Mouse (Mus musculus) brain, embryonic 14.5 days (tissue): ENCODE measurements at regions not wholly inside any gene's neighbourhood (a gene's known extent, or its start where the extent isn't known, plus 50 kb on each side); places are given as distances from the start of the nearest gene placed in this dataset.

ENCODE experiments used
- CTCF ChIP-seq: fragments of 200-500 bp; IDR thresholded peaks from 2 replicates; pipeline ENCODE4 v1.5.1; 2012; ENCODE audit warnings: inconsistent platforms, mild to moderate bottlenecking, moderate library complexity, borderline replicate concordance; ENCODE audit not compliant: insufficient read depth, insufficient read length; ENCODE audit errors: extremely low read depth
- POLR2A ChIP-seq: fragments of 200-500 bp; IDR thresholded peaks from 2 replicates; pipeline ENCODE4 v1.6.1; 2012; ENCODE audit warnings: mild to moderate bottlenecking, inconsistent platforms, borderline replicate concordance; ENCODE audit not compliant: poor library complexity, insufficient read depth, insufficient read length, severe bottlenecking; ENCODE audit errors: extremely low read depth

GRCm38 (mm10) chr5:45082601-45083000 lies 283.1 kb upstream of the Ldb2 start:
- TF ChIP-seq CTCF (no peak), POLR2A (no peak)
